Mouse (Mus musculus): ENCODE results near the gene Rara. TPM values are rescaled to one million over a fixed set of nuclear protein-coding genes. Genes with fewer than 3 reads are reported as not detected.
A peak's percentile ranks its signal among the peaks of the same experiment; 100 is the strongest.

The Rara gene
- polyA plus RNA-seq, 1 experiment from 2014 or later: 9.5 TPM

DNA sequence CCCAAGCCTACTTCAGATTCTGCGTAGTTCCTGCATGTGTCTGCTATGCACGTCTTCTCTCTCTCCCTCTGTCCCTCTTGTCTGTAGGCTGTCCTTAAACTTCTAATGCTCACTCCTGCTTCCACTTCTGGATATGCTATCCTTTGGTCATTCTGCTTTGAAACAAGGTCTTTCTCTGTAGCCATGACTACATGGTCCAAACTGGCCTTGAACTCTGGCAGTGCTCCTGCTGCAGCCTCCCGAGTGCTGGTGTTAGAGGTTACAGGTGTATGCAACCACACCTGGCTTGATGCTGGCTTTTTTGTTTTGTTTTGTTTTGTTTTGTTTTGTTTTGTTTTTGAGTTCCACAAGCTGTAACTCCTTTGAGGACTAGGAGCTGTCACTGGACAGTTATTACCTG, 6.7 kb downstream of the Rara start:
- Histone ChIP-seq H3K9ac (ENCODE audit: low read depth, low read length) (no peak overlapping the region), H3K4me1 (ENCODE audit: control insufficient read depth, insufficient read depth, low read length) (peaks cover 49% of the 10 kb centered on the region), H3K36me3 (ENCODE audit: control insufficient read depth, insufficient read depth, low read length) (no peaks in the 10 kb centered on the region), H3K27me3 (ENCODE audit: control insufficient read depth, insufficient read depth, low read depth, low read length) (peaks cover 13% of the 10 kb centered on the region), H3K9me3 (replicated peaks; ENCODE audit: control insufficient read depth, low read length, poor library complexity, severe bottlenecking) (no peaks in the 10 kb centered on the region), H3K4me2 (ENCODE audit: low read length) (no peak overlapping the region), H3K27ac (ENCODE audit: low read length) (no peak overlapping the region), H3K4me3 (ENCODE audit: low read depth, low read length) (no peak overlapping the region)
- 90% methylated on average over 3 of the region's 3 CpGs for WGBS
- ATAC-seq: no peak

DNA sequence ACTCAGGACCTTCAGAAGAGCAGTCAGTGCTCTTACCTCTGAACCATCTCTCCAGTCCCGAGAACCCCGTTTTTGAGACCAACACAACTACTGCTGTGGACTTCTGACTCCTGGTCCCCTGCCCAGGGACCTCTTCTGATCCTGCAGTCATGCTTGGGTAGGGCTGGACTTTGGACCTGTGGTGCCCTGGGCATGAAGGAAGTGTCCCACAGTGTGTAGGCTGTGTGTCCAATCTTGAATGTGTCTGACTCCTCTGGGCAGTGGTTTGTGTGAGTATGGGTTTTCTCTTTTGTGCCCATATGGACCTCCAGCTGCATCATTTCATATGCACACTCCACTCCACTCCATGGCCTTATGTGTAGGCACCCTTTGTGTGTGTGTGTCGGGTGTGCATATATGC, 7.5 kb downstream of the Rara start:
- Histone ChIP-seq H3K9ac (ENCODE audit: low read depth, low read length) (no peak overlapping the region), H3K36me3 (ENCODE audit: control insufficient read depth, insufficient read depth, low read length) (no peaks in the 10 kb centered on the region), H3K4me1 (ENCODE audit: control insufficient read depth, insufficient read depth, low read length) (peaks cover 42% of the 10 kb centered on the region), H3K27ac (ENCODE audit: low read length) (no peak overlapping the region), H3K9me3 (replicated peaks; ENCODE audit: control insufficient read depth, low read length, poor library complexity, severe bottlenecking) (no peaks in the 10 kb centered on the region), H3K4me2 (ENCODE audit: low read length) (no peak overlapping the region), H3K4me3 (ENCODE audit: low read depth, low read length) (no peak overlapping the region), H3K27me3 (ENCODE audit: control insufficient read depth, insufficient read depth, low read depth, low read length) (peaks cover 13% of the 10 kb centered on the region)
- 90% methylated on average over 3 of the region's 3 CpGs for WGBS
- no peak for ATAC-seq

DNA sequence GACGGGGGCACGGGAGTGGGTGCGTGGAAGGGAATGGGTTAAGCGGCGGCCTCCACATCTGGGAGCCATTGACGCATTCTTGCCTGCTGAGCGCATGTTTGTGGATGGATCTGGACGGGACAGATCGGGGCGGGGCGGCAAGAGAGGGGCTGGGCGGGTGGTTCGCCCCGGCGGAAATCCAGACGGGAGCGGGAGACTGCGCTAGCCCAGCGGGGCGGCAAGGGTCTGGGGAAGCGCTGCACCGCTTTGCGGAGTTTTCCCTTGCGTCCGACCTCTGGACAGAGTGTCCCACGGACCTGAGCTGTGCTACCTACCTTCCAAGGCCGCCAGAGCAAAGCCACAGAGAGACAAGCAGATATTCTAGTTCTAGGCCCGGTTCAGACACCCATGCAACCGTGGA, 8.6 kb downstream of the Rara start:
- Histone ChIP-seq H3K4me2 (ENCODE audit: low read length) (peak overlapping the region; percentile 97), H3K4me1 (ENCODE audit: control insufficient read depth, insufficient read depth, low read length) (peaks cover 41% of the 10 kb centered on the region), H3K4me3 (ENCODE audit: low read depth, low read length) (peak overlapping the region; percentile 6; the same call in 1 of the 2 replicates), H3K9ac (ENCODE audit: low read depth, low read length) (0 out of 2 replicates have a peak overlapping the region, but pooled peaks have one; percentile 24), H3K27me3 (ENCODE audit: control insufficient read depth, insufficient read depth, low read depth, low read length) (peaks cover 13% of the 10 kb centered on the region), H3K27ac (ENCODE audit: low read length) (no peak overlapping the region), H3K36me3 (ENCODE audit: control insufficient read depth, insufficient read depth, low read length) (no peaks in the 10 kb centered on the region), H3K9me3 (replicated peaks; ENCODE audit: control insufficient read depth, low read length, poor library complexity, severe bottlenecking) (no peaks in the 10 kb centered on the region)
- ATAC-seq: no peak
- 4% methylated on average over 29 of the region's 29 CpGs for WGBS

DNA sequence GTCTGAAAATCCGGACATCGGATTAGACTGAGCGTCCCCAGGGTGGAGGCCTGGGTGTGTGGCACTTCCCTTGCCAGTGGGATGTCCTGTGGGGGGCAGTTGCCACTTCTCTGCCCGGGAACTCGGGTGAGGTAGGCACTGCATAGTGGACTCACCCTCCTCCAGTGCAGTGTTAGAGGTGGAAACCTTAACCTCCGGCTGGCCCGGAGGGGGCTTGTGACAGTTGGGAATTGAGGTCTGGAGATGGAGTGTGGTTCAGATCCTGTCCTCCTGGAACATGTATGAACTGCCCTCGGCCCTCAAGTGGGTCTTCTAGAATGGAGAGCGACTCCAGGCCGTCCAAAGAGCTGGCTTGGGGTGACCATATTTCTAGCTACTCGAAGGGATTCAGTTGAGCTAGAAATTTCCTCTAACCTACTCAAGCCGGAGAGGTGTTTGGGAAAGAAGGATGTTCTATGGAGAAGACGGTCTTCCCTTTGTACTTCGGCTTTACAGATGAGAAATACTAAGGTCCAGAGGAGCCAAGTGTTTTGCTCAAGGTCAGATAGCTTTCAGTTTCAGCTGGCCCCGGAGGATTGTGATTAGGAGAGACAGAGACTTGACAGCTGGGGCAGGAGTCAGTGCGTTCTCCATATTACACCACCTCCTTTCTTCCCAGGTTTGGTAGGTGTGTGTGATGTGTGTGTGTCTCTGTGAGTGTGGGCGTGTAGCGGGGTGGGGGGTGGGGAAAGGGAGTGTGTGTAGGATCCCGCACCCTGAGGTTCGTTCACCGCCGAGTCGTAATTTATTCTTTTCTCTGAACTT, 9.2 kb downstream of the Rara start:
- H3K4me1 ChIP-seq (ENCODE audit: control insufficient read depth, insufficient read depth, low read length): peaks cover 42% of the 10 kb centered on the region
- no peak overlapping the region for H3K27ac ChIP-seq (ENCODE audit: low read length)
- no peaks in the 10 kb centered on the region for H3K9me3 ChIP-seq (replicated peaks; ENCODE audit: control insufficient read depth, low read length, poor library complexity, severe bottlenecking)
- ATAC-seq: peak; percentile 29; the same call in 1 of the 2 replicates
- H3K27me3 ChIP-seq (ENCODE audit: control insufficient read depth, insufficient read depth, low read depth, low read length): peaks cover 13% of the 10 kb centered on the region
- peak overlapping the region; percentile 97 for H3K4me2 ChIP-seq (ENCODE audit: low read length)
- 4% methylated on average over 23 of the region's 23 CpGs for WGBS
- peak overlapping the region; percentile 67 for H3K9ac ChIP-seq (ENCODE audit: low read depth, low read length)
- H3K4me3 ChIP-seq (ENCODE audit: low read depth, low read length): peak overlapping the region; percentile 60
- no peaks in the 10 kb centered on the region for H3K36me3 ChIP-seq (ENCODE audit: control insufficient read depth, insufficient read depth, low read length)

DNA sequence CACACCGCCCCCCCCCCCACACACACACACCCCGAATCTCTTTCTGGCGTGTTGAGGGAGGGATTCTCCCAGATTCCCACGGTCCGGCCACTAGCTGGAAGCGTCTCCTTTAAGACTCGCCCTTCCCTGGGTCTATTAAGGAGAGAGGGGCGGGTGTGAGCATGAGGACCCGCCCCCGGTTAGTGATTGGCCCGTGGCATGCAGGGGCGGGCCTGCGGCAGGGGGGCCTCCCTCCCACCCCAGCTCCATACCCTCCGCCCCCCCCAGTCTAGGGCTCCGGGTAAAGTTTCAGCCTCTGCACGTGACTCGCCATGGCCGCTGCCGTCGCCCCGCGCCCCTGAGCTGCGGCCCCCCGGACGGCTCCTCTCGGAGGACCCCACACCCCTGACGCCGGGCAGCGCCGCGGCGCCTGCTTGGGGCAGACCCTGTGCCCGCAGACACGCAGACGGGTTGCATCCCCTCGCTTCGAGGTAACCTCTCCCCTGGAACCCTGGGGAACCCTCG, 9.8 kb downstream of the Rara start:
- H3K27ac ChIP-seq (ENCODE audit: low read length): no peak overlapping the region

DNA sequence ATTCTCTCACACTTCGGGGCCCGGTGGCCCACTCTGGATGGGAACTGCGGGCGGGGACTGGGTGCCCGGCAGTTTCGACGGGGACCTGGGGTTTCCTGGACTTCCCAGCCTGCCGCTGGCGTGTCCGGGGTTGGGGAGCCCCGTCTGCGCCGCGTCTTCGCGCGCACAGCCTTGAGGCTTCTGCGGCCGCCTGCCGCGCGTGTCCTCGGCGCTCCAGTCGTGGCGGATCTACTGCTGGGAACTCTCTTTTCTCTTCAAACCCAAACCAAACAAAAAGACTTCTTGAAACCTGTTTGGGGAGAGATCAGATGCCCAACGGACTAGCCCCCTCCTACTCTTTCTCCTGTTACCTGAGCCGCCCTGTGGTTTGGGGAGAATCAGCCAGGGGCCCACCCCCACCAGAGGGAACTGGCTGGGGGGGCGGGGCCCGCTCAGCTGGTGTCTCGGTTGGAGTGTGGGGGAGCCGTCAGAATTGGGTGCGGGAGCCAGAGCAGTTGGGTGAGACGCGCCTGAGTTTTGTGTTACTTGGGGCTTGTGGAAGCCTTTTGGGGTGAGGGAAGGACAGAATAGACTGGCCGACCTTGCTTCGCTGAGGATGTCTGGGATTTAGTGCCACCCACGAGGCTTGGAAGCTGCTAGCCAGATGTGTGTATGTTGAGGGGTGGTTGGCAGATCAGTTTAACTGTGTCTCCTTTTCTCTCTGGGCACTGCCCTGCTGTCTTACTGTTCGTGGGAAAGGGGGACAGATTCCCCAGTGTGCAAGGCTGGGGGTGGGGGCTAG, 10.5 kb downstream of the Rara start:
- WGBS: under 1% methylated on average over 39 of the region's 39 CpGs
- peak; percentile 6 for ATAC-seq
- peaks cover 13% of the 10 kb centered on the region for H3K27me3 ChIP-seq (ENCODE audit: control insufficient read depth, insufficient read depth, low read depth, low read length)
- H3K4me2 ChIP-seq (ENCODE audit: low read length): peak overlapping the region; percentile 97
- H3K4me3 ChIP-seq (ENCODE audit: low read depth, low read length): peak overlapping the region; percentile 60
- peak overlapping the region; percentile 67 for H3K9ac ChIP-seq (ENCODE audit: low read depth, low read length)
- no peaks in the 10 kb centered on the region for H3K9me3 ChIP-seq (replicated peaks; ENCODE audit: control insufficient read depth, low read length, poor library complexity, severe bottlenecking)
- H3K27ac ChIP-seq (ENCODE audit: low read length): no peak overlapping the region
- H3K36me3 ChIP-seq (ENCODE audit: control insufficient read depth, insufficient read depth, low read length): no peaks in the 10 kb centered on the region
- peaks cover 43% of the 10 kb centered on the region for H3K4me1 ChIP-seq (ENCODE audit: control insufficient read depth, insufficient read depth, low read length)

More for the DNA sequence above, 9.8 kb downstream of the Rara start:
- peak overlapping the region; percentile 67 for H3K9ac ChIP-seq (ENCODE audit: low read depth, low read length)
- H3K36me3 ChIP-seq (ENCODE audit: control insufficient read depth, insufficient read depth, low read length): no peaks in the 10 kb centered on the region
- H3K9me3 ChIP-seq (replicated peaks; ENCODE audit: control insufficient read depth, low read length, poor library complexity, severe bottlenecking): no peaks in the 10 kb centered on the region
- H3K4me2 ChIP-seq (ENCODE audit: low read length): peak overlapping the region; percentile 97
- peak; percentile 76 for ATAC-seq
- peak overlapping the region; percentile 60 for H3K4me3 ChIP-seq (ENCODE audit: low read depth, low read length)
- peaks cover 13% of the 10 kb centered on the region for H3K27me3 ChIP-seq (ENCODE audit: control insufficient read depth, insufficient read depth, low read depth, low read length)
- WGBS: under 1% methylated on average over 33 of the region's 38 CpGs
- H3K4me1 ChIP-seq (ENCODE audit: control insufficient read depth, insufficient read depth, low read length): peaks cover 41% of the 10 kb centered on the region

DNA sequence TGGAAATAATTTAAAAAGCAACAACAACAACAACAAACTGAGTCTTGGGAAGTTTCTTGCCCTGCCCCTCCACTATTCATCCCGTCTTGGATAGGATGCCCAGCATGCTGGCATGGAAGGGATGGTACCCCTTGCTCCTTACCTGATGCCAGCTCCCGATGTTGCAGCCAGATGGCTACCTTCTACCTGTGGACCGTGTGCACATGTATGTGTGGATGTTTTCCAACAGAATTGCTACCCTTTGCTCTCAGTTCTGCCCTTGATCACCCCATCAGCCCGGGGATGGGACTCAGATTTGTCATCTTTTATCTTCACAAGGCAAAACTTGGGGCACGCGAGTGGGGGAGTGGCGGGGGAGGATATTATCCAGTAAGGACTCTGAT, 11.1 kb downstream of the Rara start:
- 45% methylated on average over 7 of the region's 7 CpGs for WGBS
- Histone ChIP-seq H3K27ac (ENCODE audit: low read length) (no peak overlapping the region), H3K36me3 (ENCODE audit: control insufficient read depth, insufficient read depth, low read length) (no peaks in the 10 kb centered on the region), H3K4me2 (ENCODE audit: low read length) (peak overlapping the region; percentile 97), H3K9ac (ENCODE audit: low read depth, low read length) (peak overlapping the region; percentile 67; the same call in 1 of the 2 replicates), H3K4me3 (ENCODE audit: low read depth, low read length) (no peak overlapping the region; the same call in 1 of the 2 replicates), H3K9me3 (replicated peaks; ENCODE audit: control insufficient read depth, low read length, poor library complexity, severe bottlenecking) (no peaks in the 10 kb centered on the region), H3K4me1 (ENCODE audit: control insufficient read depth, insufficient read depth, low read length) (peaks cover 48% of the 10 kb centered on the region), H3K27me3 (ENCODE audit: control insufficient read depth, insufficient read depth, low read depth, low read length) (peaks cover 13% of the 10 kb centered on the region)
- no peak for ATAC-seq

DNA sequence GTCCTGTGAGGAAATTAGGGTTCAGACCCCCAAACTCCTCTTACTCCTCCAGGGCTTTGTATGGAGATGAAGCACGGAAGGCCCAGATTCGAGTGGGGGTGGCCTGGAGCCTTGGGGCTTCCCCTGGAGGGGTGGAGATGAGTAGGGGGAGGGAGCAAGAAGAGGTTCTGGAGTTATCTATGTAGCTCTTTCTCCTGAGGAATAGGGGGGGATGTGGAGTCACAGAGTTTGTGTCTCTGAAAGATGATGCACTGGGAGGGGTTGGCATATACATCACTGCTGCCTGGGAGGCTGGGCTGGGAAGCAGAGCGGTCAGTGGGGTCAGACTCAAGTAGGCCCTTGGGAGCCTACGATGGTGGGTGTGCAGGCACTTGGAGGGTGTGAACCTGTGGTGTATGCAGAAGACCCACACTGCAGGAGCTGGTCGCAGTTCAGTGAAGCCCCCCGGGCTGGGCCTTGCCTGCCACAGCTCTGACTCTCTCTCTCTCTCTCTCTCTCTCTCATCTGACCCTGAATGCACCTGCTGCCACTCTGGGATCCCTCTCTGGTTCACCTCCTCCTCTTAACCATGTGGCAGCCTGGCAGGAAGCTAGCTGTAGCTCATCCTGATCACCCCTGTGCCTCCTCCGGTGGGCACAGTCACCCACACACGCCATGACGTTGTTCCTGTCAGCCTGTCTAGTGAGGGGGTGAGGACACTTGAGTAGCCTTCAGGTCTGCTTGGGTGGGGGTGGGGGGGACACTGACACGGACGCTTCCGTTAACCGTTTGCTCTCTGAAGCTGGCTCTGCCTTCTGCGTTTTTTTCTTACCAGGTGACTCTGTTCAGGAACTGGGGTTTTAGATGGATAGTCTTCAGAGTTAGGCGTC, 11.7 kb downstream of the Rara start:
- ATAC-seq: no peak
- Histone ChIP-seq H3K4me3 (ENCODE audit: low read depth, low read length) (no peak overlapping the region), H3K27me3 (ENCODE audit: control insufficient read depth, insufficient read depth, low read depth, low read length) (peaks cover 13% of the 10 kb centered on the region), H3K9me3 (replicated peaks; ENCODE audit: control insufficient read depth, low read length, poor library complexity, severe bottlenecking) (no peaks in the 10 kb centered on the region), H3K27ac (ENCODE audit: low read length) (no peak overlapping the region), H3K4me1 (ENCODE audit: control insufficient read depth, insufficient read depth, low read length) (peaks cover 51% of the 10 kb centered on the region), H3K36me3 (ENCODE audit: control insufficient read depth, insufficient read depth, low read length) (no peaks in the 10 kb centered on the region), H3K4me2 (ENCODE audit: low read length) (no peak overlapping the region), H3K9ac (ENCODE audit: low read depth, low read length) (peak overlapping the region; percentile 67; the same call in 1 of the 2 replicates)
- WGBS: 53% methylated on average over 15 of the region's 15 CpGs
